24 mouse cellular contexts compared by ENCODE assay signal in genomic region chr14:40308316-40308715, GRCm38 (mm10).
DNase-seq lines count a peak whose midpoint lies in the region; ATAC-seq and TF ChIP-seq lines count a peak whose summit lies in the region.
"Had no signal": no experiment of that assay in that cellular context is flagged by ENCODE, and none has a peak within 500 bp of the region (broad histone marks: within the 10 kb centered on the region; RNA-seq: fewer than 3 reads in every experiment).

No protein-coding gene starts in this region.

- no peak for ATAC-seq in hindbrain, embryonic 14.5 days (ENCODE audit: low FRiP score)
- ATAC-seq in megakaryocyte progenitor cell, adult 5-6 weeks (replicated peaks; ENCODE audit: poor library complexity): no peak
- no peak for ATAC-seq in stomach, postnatal 0 days (ENCODE audit: low FRiP score, low TSS enrichment)
- ATAC-seq: CD4-positive, CD25-positive, alpha-beta regulatory T cell, adult 4 months; intestine, embryonic 16.5 days had no signal

- no peaks in the 10 kb centered on the region for H3K4me1 ChIP-seq in hindbrain, embryonic 14.5 days (replicated peaks; ENCODE audit: control insufficient read depth, insufficient read depth, low read length)
- no peaks in the 10 kb centered on the region for H3K4me1 ChIP-seq in stomach, postnatal 0 days (replicated peaks; ENCODE audit: control insufficient read depth, insufficient read depth)
- H3K4me1 ChIP-seq: forebrain, embryonic 10.5 days; hindbrain, embryonic 12.5 days; kidney, embryonic 15.5 days; limb, embryonic 10.5 days; midbrain, embryonic 12.5 days had no signal

- no peak overlapping the region for H3K4me3 ChIP-seq in left cerebral cortex, adult 2 months
- no peak overlapping the region for H3K4me3 ChIP-seq in hindbrain, embryonic 14.5 days (replicated peaks; ENCODE audit: low read length)
- H3K4me3 ChIP-seq in stomach, postnatal 0 days (ENCODE audit: low read depth, low read length): no peak overlapping the region
- H3K4me3 ChIP-seq: forebrain, embryonic 10.5 days; heart, adult 2 months; hindbrain, embryonic 12.5 days; kidney, embryonic 15.5 days; limb, embryonic 10.5 days; midbrain, embryonic 12.5 days; myocyte had no signal

- H3K36me3 ChIP-seq in hindbrain, embryonic 14.5 days (replicated peaks; ENCODE audit: control insufficient read depth, insufficient read depth): no peaks in the 10 kb centered on the region
- H3K36me3 ChIP-seq in stomach, postnatal 0 days (ENCODE audit: control insufficient read depth, insufficient read depth, low read length): no peaks in the 10 kb centered on the region
- H3K36me3 ChIP-seq: forebrain, embryonic 10.5 days; G1E; hindbrain, embryonic 12.5 days; kidney, embryonic 15.5 days; limb, embryonic 10.5 days; midbrain, embryonic 12.5 days had no signal

- peak overlapping the region; percentile 51; the same call in 1 of the 2 replicates for H3K27ac ChIP-seq in left cerebral cortex, adult 2 months
- no peak overlapping the region for H3K27ac ChIP-seq in hindbrain, embryonic 14.5 days
- no peak overlapping the region for H3K27ac ChIP-seq in stomach, postnatal 0 days (replicated peaks)
- H3K27ac ChIP-seq: forebrain, embryonic 10.5 days; heart, adult 2 months; hindbrain, embryonic 12.5 days; kidney, embryonic 15.5 days; limb, embryonic 10.5 days; midbrain, embryonic 12.5 days had no signal

- no peaks in the 10 kb centered on the region for H3K27me3 ChIP-seq in hindbrain, embryonic 14.5 days (ENCODE audit: control insufficient read depth, insufficient read depth, low read length)
- H3K27me3 ChIP-seq in stomach, postnatal 0 days (ENCODE audit: control insufficient read depth, insufficient read depth, low read length): no peaks in the 10 kb centered on the region
- H3K27me3 ChIP-seq: hindbrain, embryonic 12.5 days; kidney, embryonic 15.5 days; midbrain, embryonic 12.5 days had no signal

- DNase-seq in left cerebral cortex, adult 11 months (ENCODE audit: low spot score): peak; percentile 66
- no peak for DNase-seq in left cerebral cortex, postnatal 4 days
- DNase-seq in layer of hippocampus, adult 8-10 months (ENCODE audit: low spot score in 2 of 2): peak; percentile 80 to 82
- DNase-seq in left cerebral cortex, adult 2 months (ENCODE audit: extremely low spot score in 1 of 2, low spot score in 2 of 2): peak; percentile 50 to 76
- peak; percentile 81 for DNase-seq in right cerebral cortex, postnatal 25 days
- no peak for DNase-seq in hindbrain, embryonic 14.5 days (ENCODE audit: low spot score)
- DNase-seq in stomach, postnatal 0 days (ENCODE audit: low spot score): no peak
- DNase-seq: cerebellum, postnatal 10 days; gastrocnemius, postnatal 14 days; heart, adult 2 months; lung, embryonic 14.5 days; lung, postnatal 4 days; thymus, adult 18-20 months had no signal

- no peaks in the 10 kb centered on the region for H3K9me3 ChIP-seq in hindbrain, embryonic 14.5 days (ENCODE audit: control insufficient read depth, low read length)
- no peaks in the 10 kb centered on the region for H3K9me3 ChIP-seq in stomach, postnatal 0 days (ENCODE audit: control insufficient read depth, low read length)
- H3K9me3 ChIP-seq: forebrain, embryonic 10.5 days; G1E; hindbrain, embryonic 12.5 days; kidney, embryonic 15.5 days; limb, embryonic 10.5 days; midbrain, embryonic 12.5 days had no signal

- no peak overlapping the region for H3K9ac ChIP-seq in hindbrain, embryonic 14.5 days
- no peak overlapping the region for H3K9ac ChIP-seq in stomach, postnatal 0 days (ENCODE audit: low read length)
- H3K9ac ChIP-seq: hindbrain, embryonic 12.5 days; kidney, embryonic 15.5 days; lung, embryonic 14.5 days; midbrain, embryonic 12.5 days had no signal

- H3K4me2 ChIP-seq in hindbrain, embryonic 14.5 days (replicated peaks): no peak overlapping the region
- H3K4me2 ChIP-seq in stomach, postnatal 0 days (replicated peaks; ENCODE audit: low read depth): no peak overlapping the region
- H3K4me2 ChIP-seq: hindbrain, embryonic 12.5 days; kidney, embryonic 15.5 days; liver, embryonic 11.5 days; lung, embryonic 14.5 days; midbrain, embryonic 12.5 days had no signal

- no peak for TF ChIP-seq EP300 in stomach, postnatal 0 days (optimal IDR thresholded peaks at IDR 0.05)

- TF ChIP-seq CTCF in left cerebral cortex, adult 2 months (IDR thresholded peaks at IDR 0.05): no peak
- TF ChIP-seq CTCF in stomach, postnatal 0 days (IDR thresholded peaks at IDR 0.05; ENCODE audit: low read depth): no peak

- intact Hi-C loops in left cerebral cortex, postnatal 4 days (cut with DNase I): no loop called here
- intact Hi-C loops in left cerebral cortex, adult 2 months (cut with DNase I): loop anchor here (1.0 to 5.0 kb wide), 2 partner anchors 189 to 631 kb away; no protein-coding TSS in a partner anchor

- WGBS in hindbrain, embryonic 14.5 days: 87% methylated on average over 3 of the region's 3 CpGs
- 72% methylated on average over 3 of the region's 3 CpGs for WGBS in stomach, postnatal 0 days

Comparison
In these comparisons a context has a peak if more than half of its experiments do, and no peak if none do; other contexts are left out.
1. DNase-seq: peak in left cerebral cortex, adult 11 months (single experiment), layer of hippocampus, adult 8-10 months (2 of 2), left cerebral cortex, adult 2 months (2 of 2) and right cerebral cortex, postnatal 25 days (single experiment); none in left cerebral cortex, postnatal 4 days (single experiment), hindbrain, embryonic 14.5 days (single experiment) and stomach, postnatal 0 days (single experiment).